In the genomic region with DNA sequence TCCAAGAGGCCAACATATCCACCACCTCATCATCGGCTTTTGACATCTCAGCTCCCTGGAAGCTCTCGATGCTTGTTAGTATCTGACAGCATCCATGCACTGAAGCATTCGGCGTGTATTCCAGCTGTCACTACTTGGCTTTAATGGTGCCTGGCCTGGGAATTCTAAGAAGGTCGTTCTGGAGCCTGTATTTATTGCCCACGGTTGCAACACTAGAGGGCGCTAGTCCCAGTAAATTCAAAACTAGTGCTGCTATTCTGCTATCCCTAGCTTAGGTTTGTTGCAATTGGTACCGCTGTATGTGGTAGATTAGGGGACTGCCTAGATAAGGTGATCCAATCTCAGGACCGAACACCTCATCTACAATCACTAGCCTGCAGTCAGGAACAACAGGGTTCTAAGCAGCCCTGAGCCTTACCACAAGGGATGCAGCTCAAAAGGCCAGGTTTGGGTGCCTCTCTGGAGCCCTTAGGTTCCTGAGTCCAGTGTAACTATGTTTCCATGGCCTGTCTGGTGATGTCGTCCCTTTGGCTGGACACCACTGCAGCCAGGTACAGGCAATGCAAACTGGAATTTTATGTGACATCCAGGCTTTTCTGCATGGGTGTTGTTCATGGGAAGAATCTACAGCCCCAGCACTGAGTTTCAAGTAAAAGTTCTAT, we compare ENCODE assay signal across 10 mouse cellular contexts.
A peak's percentile ranks its signal among the peaks of the same experiment; 100 is the strongest.
DNase-seq lines count a peak whose midpoint lies in the region; ATAC-seq and TF ChIP-seq lines count a peak whose summit lies in the region.
"Had no signal": no experiment of that assay in that cellular context is flagged by ENCODE, and none has a peak within 500 bp of the region (broad histone marks: within the 10 kb centered on the region; RNA-seq: fewer than 3 reads in every experiment).

No protein-coding gene starts in this region.

- H3K9ac ChIP-seq in heart, adult 2 months (ENCODE audit: low read depth, low read length) = no peak overlapping the region
- no peak overlapping the region for H3K9ac ChIP-seq in heart, embryonic 11.5 days (ENCODE audit: low read depth, low read length)
- H3K9ac ChIP-seq: embryonic facial prominence, embryonic 13.5 days; liver, embryonic 15.5 days had no signal

- TF ChIP-seq CTCF in heart, adult 2 months (IDR thresholded peaks at IDR 0.05) = peak; percentile 86
- TF ChIP-seq CTCF in Patski (IDR thresholded peaks at IDR 0.05) = peak; percentile 94

- ATAC-seq in heart, embryonic 11.5 days (replicated peaks; ENCODE audit: insufficient number of reproducible peaks, low FRiP score, low TSS enrichment) = no peak
- peak; percentile 78 for ATAC-seq in Patski
- ATAC-seq in inflammation-experienced regulatory T-cells, adult 6 months = peak; percentile 67

- H3K36me3 ChIP-seq in heart, adult 2 months (ENCODE audit: control insufficient read depth, insufficient read depth, low read length) = no peaks in the 10 kb centered on the region
- no peaks in the 10 kb centered on the region for H3K36me3 ChIP-seq in heart, embryonic 11.5 days (ENCODE audit: control insufficient read depth, insufficient read depth, low read length)
- H3K36me3 ChIP-seq: embryonic facial prominence, embryonic 13.5 days; liver, embryonic 15.5 days had no signal

- in situ Hi-C loops in Patski (cut with MboI; ENCODE audit: low pct_unique_long_range_greater_than_20kb) = loop anchor here (5.0 kb wide), 1 partner anchor 614 kb away; no protein-coding TSS in a partner anchor

- no peak for TF ChIP-seq EP300 in heart, adult 2 months (IDR thresholded peaks at IDR 0.05; ENCODE audit: insufficient read depth, low read depth, low read length)

- H3K4me2 ChIP-seq in heart, embryonic 11.5 days = no peak overlapping the region
- H3K4me2 ChIP-seq: embryonic facial prominence, embryonic 13.5 days; liver, embryonic 15.5 days had no signal

- WGBS in heart, adult 2 months = 31% methylated on average over 10 of the region's 10 CpGs
- WGBS in heart, embryonic 11.5 days (ENCODE audit: insufficient replicate concordance) = 31% methylated on average over 10 of the region's 10 CpGs

- no peaks in the 10 kb centered on the region for H3K4me1 ChIP-seq in heart, adult 2 months (ENCODE audit: control insufficient read depth, insufficient read depth, low read length)
- no peaks in the 10 kb centered on the region for H3K4me1 ChIP-seq in heart, embryonic 11.5 days (ENCODE audit: control insufficient read depth, insufficient read depth, low read length)
- H3K4me1 ChIP-seq: embryonic facial prominence, embryonic 13.5 days; liver, embryonic 15.5 days had no signal

- peak; percentile 39 to 50 for DNase-seq in heart, adult 2 months
- peak; percentile 64 for DNase-seq in 416B (ENCODE audit: low read depth)
- no peak for DNase-seq in Patski (ENCODE audit: low read depth, low spot score)
- peak; percentile 17 for DNase-seq in embryo, embryonic 11.5 days (ENCODE audit: low read depth, low spot score)
- DNase-seq in mesoderm, embryonic 11.5 days (ENCODE audit: low read depth, low spot score) = peak; percentile 65
- no peak for DNase-seq in layer of hippocampus, postnatal 36 days

- no peak for TF ChIP-seq POLR2A in heart, adult 2 months (IDR thresholded peaks at IDR 0.05; ENCODE audit: insufficient read depth, low read depth, low read length)

- no peak overlapping the region for H3K27ac ChIP-seq in heart, adult 2 months
- no peak overlapping the region for H3K27ac ChIP-seq in heart, embryonic 11.5 days (ENCODE audit: low read depth, low read length)
- H3K27ac ChIP-seq: embryonic facial prominence, embryonic 13.5 days; liver, embryonic 15.5 days had no signal

- H3K79me2 ChIP-seq in heart, adult 2 months (replicated peaks; ENCODE audit: control insufficient read depth, insufficient read depth, low read length) = no peaks in the 10 kb centered on the region

- intact Hi-C loops in heart, adult 2 months (cut with DNase I) = loop anchor here (1.0 to 5.0 kb wide), 5 partner anchors 34 to 611 kb away; a partner anchor contains a TSS

- POLR2A ChIA-PET in Patski (lab: Charles Lee) = no interaction called here

- no peaks in the 10 kb centered on the region for H3K27me3 ChIP-seq in heart, adult 2 months (ENCODE audit: control insufficient read depth, insufficient read depth, low read length)
- no peaks in the 10 kb centered on the region for H3K27me3 ChIP-seq in heart, embryonic 11.5 days (ENCODE audit: control insufficient read depth, insufficient read depth, low read length)
- peaks cover 12% of the 10 kb centered on the region for H3K27me3 ChIP-seq in Patski
- H3K27me3 ChIP-seq: embryonic facial prominence, embryonic 13.5 days; liver, embryonic 15.5 days had no signal

- CTCF ChIA-PET in Patski (lab: Charles Lee) = interaction anchor here (0.8 to 2.6 kb wide), 18 partner anchors 8 to 617 kb away, joined by 3 to 17 read pairs (median 6); no protein-coding TSS in a partner anchor

- H3K9me3 ChIP-seq in heart, embryonic 11.5 days (replicated peaks; ENCODE audit: control insufficient read depth, low read length) = no peaks in the 10 kb centered on the region
- H3K9me3 ChIP-seq: embryonic facial prominence, embryonic 13.5 days; liver, embryonic 15.5 days had no signal

- no peak overlapping the region for H3K4me3 ChIP-seq in heart, adult 2 months
- H3K4me3 ChIP-seq in heart, embryonic 11.5 days (ENCODE audit: low read depth, low read length) = no peak overlapping the region
- H3K4me3 ChIP-seq: embryonic facial prominence, embryonic 13.5 days; liver, embryonic 15.5 days had no signal

Comparison
In these comparisons a context has a peak if more than half of its experiments do, and no peak if none do; other contexts are left out.
1. DNase-seq: peak in heart, adult 2 months (2 of 2), 416B (single experiment), embryo, embryonic 11.5 days (single experiment) and mesoderm, embryonic 11.5 days (single experiment); none in Patski (single experiment) and layer of hippocampus, postnatal 36 days (0 of 2).